Mouse (Mus musculus) heart, embryonic 11.5 days (tissue): Measurements from ENCODE around the gene Rhoc. TPM values are rescaled to one million over a fixed set of nuclear protein-coding genes. Genes with fewer than 3 reads are reported as not detected.
"Not testable (repeated sequence)": the region's sequence is repeated elsewhere in the genome, so short reads cannot be mapped to it uniquely, and the experiment has no call there.

Experiments
- ATAC-seq: fragments of 200-750 bp; cut with Nextera tagmentation; replicated peaks from 2 replicates; pipeline ENCODE4 v1.8.0; 2017; ENCODE audit warnings: moderate library complexity; ENCODE audit not compliant: insufficient number of reproducible peaks, low FRiP score, low TSS enrichment
- H3K27ac ChIP-seq: fragments of 300-500 bp; sonication (generic); 2 replicates; pipeline ENCODE4 v1.5.1; 2014; ENCODE audit warnings: mild to moderate bottlenecking, low read depth, low read length
- H3K27me3 ChIP-seq: fragments of 300-500 bp; sonication (generic); 2 replicates; pipeline ENCODE4 v1.6.1; 2014; ENCODE audit warnings: mild to moderate bottlenecking, low read length, mixed read lengths; ENCODE audit not compliant: control insufficient read depth, insufficient read depth
- H3K36me3 ChIP-seq: fragments of 300-500 bp; sonication (generic); 2 replicates; pipeline ENCODE4 v1.6.1; 2014; ENCODE audit warnings: mild to moderate bottlenecking, low read length, moderate library complexity, mixed read lengths; ENCODE audit not compliant: control insufficient read depth, insufficient read depth
- H3K4me1 ChIP-seq: fragments of 300-500 bp; sonication (generic); 2 replicates; pipeline ENCODE4 v1.6.1; 2014; ENCODE audit warnings: low read length; ENCODE audit not compliant: control insufficient read depth, insufficient read depth
- H3K4me2 ChIP-seq: fragments of 300-500 bp; sonication (generic); 2 replicates; pipeline ENCODE4 v1.6.1; 2014; ENCODE audit warnings: mild to moderate bottlenecking, moderate library complexity
- H3K4me3 ChIP-seq: fragments of 300-500 bp; sonication (generic); 2 replicates; pipeline ENCODE4 v1.5.1; 2014; ENCODE audit warnings: low read depth, low read length
- H3K9ac ChIP-seq: fragments of 300-500 bp; sonication (generic); 2 replicates; pipeline ENCODE4 v1.6.1; 2014; ENCODE audit warnings: mild to moderate bottlenecking, low read depth, low read length, moderate library complexity
- H3K9me3 ChIP-seq: fragments of 300-500 bp; sonication (generic); replicated peaks from 2 replicates; pipeline ENCODE4 v1.6.1; 2016; ENCODE audit warnings: low read length; ENCODE audit not compliant: control insufficient read depth
- WGBS: fragments of 180-500 bp; shearing (Covaris S2); extraction: QIAGEN DNeasy Blood & Tissue Kit; methylation state at CpG from one replicate; pipeline ENCODE4 v1.1.7; 2014; ENCODE audit not compliant: insufficient replicate concordance; 5-methylcytosine and 5-hydroxymethylcytosine counted together
- polyA plus RNA-seq: library from polyadenylated mRNA; unstranded; fragments of >200 nt; fragmentation: Nextera tagmentation; extraction: Ambion mirVana; gene quantifications from 2 replicates; pipeline ENCODE4 v1.2.1, GENCODE M21; 2014

Gene Rhoc
- polyA plus RNA-seq, result 242 and 272 TPM in 2 replicates

- Histone ChIP-seq H3K4me3 (peak within 1 kb of the TSS; percentile 71), H3K27ac (peak within 1 kb of the TSS; percentile 90)
- WGBS, result 19% methylated on average over 3 of the region's 3 CpGs
These were observed at the start of gene Rhoc for GRCm38 (mm10) chr3:104788075-104788474. TSS of gene Rhoc (plus strand) at chr3:104788375.

GRCm38 (mm10) chr3:104741954-104742353, 46.2 kb upstream of the Rhoc start:
- no peaks in the 10 kb centered on the region for H3K27me3 ChIP-seq
- WGBS, result 79% methylated on average over 3 of the region's 3 CpGs
- no peak overlapping the region for H3K9ac ChIP-seq
- H3K4me1 ChIP-seq, result no peaks in the 10 kb centered on the region
- no peak overlapping the region for H3K4me3 ChIP-seq
- ATAC-seq, result no peak
- no peaks in the 10 kb centered on the region for H3K9me3 ChIP-seq
- H3K4me2 ChIP-seq, result no peak overlapping the region
- H3K27ac ChIP-seq, result no peak overlapping the region
- H3K36me3 ChIP-seq, result no peaks in the 10 kb centered on the region

More at GRCm38 (mm10) chr3:104788075-104788474, at the start of gene Rhoc:
- H3K36me3 ChIP-seq, result peaks cover 12% of the 10 kb centered on the region
- H3K9ac ChIP-seq, result peak within 1 kb of the TSS; percentile 76
- peaks cover 29% of the 10 kb centered on the region for H3K4me1 ChIP-seq
- peak within 1 kb of the TSS; percentile 90 for H3K4me2 ChIP-seq
- peaks cover 3% of the 10 kb centered on the region for H3K27me3 ChIP-seq
- ATAC-seq, result peak; percentile 0; the same call in 1 of the 2 replicates
- H3K9me3 ChIP-seq, result no peaks in the 10 kb centered on the region

GRCm38 (mm10) chr3:104743161-104743560, 45.0 kb upstream of the Rhoc start:
- H3K27me3 ChIP-seq, result no peaks in the 10 kb centered on the region
- H3K4me1 ChIP-seq, result no peaks in the 10 kb centered on the region
- H3K9ac ChIP-seq, result no peak overlapping the region
- H3K4me2 ChIP-seq, result no peak overlapping the region
- no peak overlapping the region for H3K4me3 ChIP-seq
- WGBS, result 38% methylated on average over 1 of the region's 1 CpGs
- no peaks in the 10 kb centered on the region for H3K36me3 ChIP-seq
- no peak for ATAC-seq
- H3K9me3 ChIP-seq, result no peaks in the 10 kb centered on the region
- H3K27ac ChIP-seq, result no peak overlapping the region

- Histone ChIP-seq H3K27ac (no peak overlapping the region), H3K4me1 (no peaks in the 10 kb centered on the region), H3K36me3 (no peaks in the 10 kb centered on the region), H3K4me2 (no peak overlapping the region), H3K9me3 (no peaks in the 10 kb centered on the region), H3K27me3 (no peaks in the 10 kb centered on the region), H3K4me3 (no peak overlapping the region), H3K9ac (no peak overlapping the region)
- 62% methylated on average over 1 of the region's 1 CpGs for WGBS
- ATAC-seq, result no peak
These were observed 44.3 kb upstream of the Rhoc start for GRCm38 (mm10) chr3:104743864-104744263.

GRCm38 (mm10) chr3:104752845-104753244, 35.3 kb upstream of the Rhoc start:
- WGBS, result 13% methylated on average over 21 of the region's 25 CpGs
- not testable (repeated sequence) for H3K27me3 ChIP-seq, H3K9ac ChIP-seq, H3K4me3 ChIP-seq, H3K9me3 ChIP-seq, ATAC-seq, H3K27ac ChIP-seq, H3K4me1 ChIP-seq, H3K36me3 ChIP-seq
- H3K4me2 ChIP-seq, result peak overlapping the region; percentile 44

GRCm38 (mm10) chr3:104758406-104758805, 29.8 kb upstream of the Rhoc start:
- Histone ChIP-seq H3K4me1 (peaks cover 4% of the 10 kb centered on the region; the same call in 1 of the 2 replicates), H3K27me3 (no peaks in the 10 kb centered on the region; the same call in 1 of the 2 replicates), H3K9me3 (no peaks in the 10 kb centered on the region), H3K27ac (no peak overlapping the region), H3K9ac (peak overlapping the region; percentile 72), H3K36me3 (no peaks in the 10 kb centered on the region), H3K4me2 (peak overlapping the region; percentile 76), H3K4me3 (peak overlapping the region; percentile 40)
- 3% methylated on average over 27 of the region's 27 CpGs for WGBS
- ATAC-seq, result no peak

GRCm38 (mm10) chr3:104758869-104759268, 29.3 kb upstream of the Rhoc start:
- no peak overlapping the region for H3K27ac ChIP-seq
- H3K9ac ChIP-seq, result peak overlapping the region; percentile 72
- no peaks in the 10 kb centered on the region; the same call in 1 of the 2 replicates for H3K27me3 ChIP-seq
- peak overlapping the region; percentile 76 for H3K4me2 ChIP-seq
- 24% methylated on average over 5 of the region's 5 CpGs for WGBS
- peak overlapping the region; percentile 40 for H3K4me3 ChIP-seq
- no peak for ATAC-seq
- H3K4me1 ChIP-seq, result peaks cover 4% of the 10 kb centered on the region; the same call in 1 of the 2 replicates
- no peaks in the 10 kb centered on the region for H3K9me3 ChIP-seq
- no peaks in the 10 kb centered on the region for H3K36me3 ChIP-seq

- H3K27me3 ChIP-seq, H3K9me3 ChIP-seq, H3K4me1 ChIP-seq, H3K9ac ChIP-seq, H3K27ac ChIP-seq, H3K36me3 ChIP-seq, H3K4me3 ChIP-seq, ATAC-seq: not testable (repeated sequence)
- 16% methylated on average over 20 of the region's 20 CpGs for WGBS
- H3K4me2 ChIP-seq, result peak overlapping the region; percentile 22
These were observed 25.9 kb upstream of the Rhoc start for GRCm38 (mm10) chr3:104762103-104762863.
